Mouse (Mus musculus): Measurements from ENCODE around the gene Tbc1d9. TPM values are rescaled to one million over a fixed set of nuclear protein-coding genes. Genes with fewer than 3 reads are reported as not detected.

Tbc1d9 gene
- polyA plus RNA-seq, 1 experiment from 2014 or later: 1.1 TPM

GRCm38 (mm10) chr8:83257631-83258030 is 92.5 kb downstream of the Tbc1d9 start:
- no peaks in the 10 kb centered on the region; the same call in 1 of the 2 replicates for H3K27me3 ChIP-seq (ENCODE audit: control insufficient read depth, insufficient read depth, low read length)
- no peak overlapping the region for H3K4me3 ChIP-seq (ENCODE audit: control insufficient read depth in 1 of 2, insufficient read depth in 1 of 2, low read depth in 1 of 2, low read length in 2 of 2)
- ATAC-seq (ENCODE audit: insufficient number of reproducible peaks, insufficient read depth, low FRiP score, low read depth): no peak
- 90% methylated on average over 5 of the region's 5 CpGs for WGBS
- H3K9me3 ChIP-seq (ENCODE audit: control insufficient read depth, low read length): no peaks in the 10 kb centered on the region
- H3K9ac ChIP-seq (ENCODE audit: low read length): no peak overlapping the region
- no peak overlapping the region for H3K4me2 ChIP-seq (ENCODE audit: low read length)
- peaks cover 6% of the 10 kb centered on the region; the same call in 1 of the 2 replicates for H3K36me3 ChIP-seq (ENCODE audit: control insufficient read depth, insufficient read depth, low read length)
- no peak overlapping the region for H3K27ac ChIP-seq (replicated peaks in 1 of 2; ENCODE audit: control insufficient read depth in 1 of 2, insufficient read depth in 1 of 2, low read depth in 2 of 2, low read length in 2 of 2)
- H3K4me1 ChIP-seq (ENCODE audit: control insufficient read depth in 2 of 2, insufficient read depth in 2 of 2, low read length in 2 of 2): no peaks in the 10 kb centered on the region

GRCm38 (mm10) chr8:83260418-83261215 is 95.5 kb downstream of the Tbc1d9 start:
- peak; percentile 72; the same call in 1 of the 2 replicates for ATAC-seq (ENCODE audit: insufficient number of reproducible peaks, insufficient read depth, low FRiP score, low read depth)
- H3K9ac ChIP-seq (ENCODE audit: low read length): no peak overlapping the region
- no peak overlapping the region for H3K27ac ChIP-seq (replicated peaks in 1 of 2; ENCODE audit: control insufficient read depth in 1 of 2, insufficient read depth in 1 of 2, low read depth in 2 of 2, low read length in 2 of 2)
- no peaks in the 10 kb centered on the region; the same call in 1 of the 2 replicates for H3K36me3 ChIP-seq (ENCODE audit: control insufficient read depth, insufficient read depth, low read length)
- no peaks in the 10 kb centered on the region; the same call in 1 of the 2 replicates for H3K27me3 ChIP-seq (ENCODE audit: control insufficient read depth, insufficient read depth, low read length)
- no peak overlapping the region for H3K4me2 ChIP-seq (ENCODE audit: low read length)
- no peaks in the 10 kb centered on the region for H3K4me1 ChIP-seq (ENCODE audit: control insufficient read depth in 2 of 2, insufficient read depth in 2 of 2, low read length in 2 of 2)
- H3K9me3 ChIP-seq (ENCODE audit: control insufficient read depth, low read length): no peaks in the 10 kb centered on the region
- 69% methylated on average over 16 of the region's 16 CpGs for WGBS
- H3K4me3 ChIP-seq (ENCODE audit: control insufficient read depth in 1 of 2, insufficient read depth in 1 of 2, low read depth in 1 of 2, low read length in 2 of 2): no peak overlapping the region

GRCm38 (mm10) chr8:83271172-83271571 is 106.0 kb downstream of the Tbc1d9 start:
- H3K9me3 ChIP-seq (ENCODE audit: control insufficient read depth, low read length): no peaks in the 10 kb centered on the region
- no peak overlapping the region for H3K9ac ChIP-seq (ENCODE audit: low read length)
- no peak overlapping the region for H3K27ac ChIP-seq (replicated peaks in 1 of 2; ENCODE audit: control insufficient read depth in 1 of 2, insufficient read depth in 1 of 2, low read depth in 2 of 2, low read length in 2 of 2)
- no peak overlapping the region for H3K4me2 ChIP-seq (ENCODE audit: low read length)
- H3K4me3 ChIP-seq (ENCODE audit: control insufficient read depth in 1 of 2, insufficient read depth in 1 of 2, low read depth in 1 of 2, low read length in 2 of 2): no peak overlapping the region
- H3K4me1 ChIP-seq (ENCODE audit: control insufficient read depth in 2 of 2, insufficient read depth in 2 of 2, low read length in 2 of 2): peaks cover 3% of the 10 kb centered on the region in 2 experiments; a peak in 2 of 4 replicates
- WGBS: 93% methylated on average over 14 of the region's 14 CpGs
- no peaks in the 10 kb centered on the region for H3K36me3 ChIP-seq (ENCODE audit: control insufficient read depth, insufficient read depth, low read length)
- no peaks in the 10 kb centered on the region for H3K27me3 ChIP-seq (ENCODE audit: control insufficient read depth, insufficient read depth, low read length)
- ATAC-seq (ENCODE audit: insufficient number of reproducible peaks, insufficient read depth, low FRiP score, low read depth): no peak

GRCm38 (mm10) chr8:83272464-83272863 is 107.3 kb downstream of the Tbc1d9 start:
- Histone ChIP-seq H3K27me3 (ENCODE audit: control insufficient read depth, insufficient read depth, low read length) (no peaks in the 10 kb centered on the region), H3K4me1 (ENCODE audit: control insufficient read depth in 2 of 2, insufficient read depth in 2 of 2, low read length in 2 of 2) (peaks cover 3% of the 10 kb centered on the region in 2 experiments; a peak in 2 of 4 replicates), H3K27ac (replicated peaks in 1 of 2; ENCODE audit: control insufficient read depth in 1 of 2, insufficient read depth in 1 of 2, low read depth in 2 of 2, low read length in 2 of 2) (no peak overlapping the region), H3K4me2 (ENCODE audit: low read length) (no peak overlapping the region), H3K9me3 (ENCODE audit: control insufficient read depth, low read length) (no peaks in the 10 kb centered on the region), H3K4me3 (ENCODE audit: control insufficient read depth in 1 of 2, insufficient read depth in 1 of 2, low read depth in 1 of 2, low read length in 2 of 2) (no peak overlapping the region), H3K9ac (ENCODE audit: low read length) (no peak overlapping the region), H3K36me3 (ENCODE audit: control insufficient read depth, insufficient read depth, low read length) (no peaks in the 10 kb centered on the region)
- no peak for ATAC-seq (ENCODE audit: insufficient number of reproducible peaks, insufficient read depth, low FRiP score, low read depth)
- 63% methylated on average over 10 of the region's 10 CpGs for WGBS

- ATAC-seq (ENCODE audit: insufficient number of reproducible peaks, insufficient read depth, low FRiP score, low read depth): no peak
Observed at GRCm38 (mm10) chr8:83274470-83274869, 109.3 kb downstream of the Tbc1d9 start.

GRCm38 (mm10) chr8:83278431-83278830 is 113.3 kb downstream of the Tbc1d9 start:
- no peaks in the 10 kb centered on the region for H3K9me3 ChIP-seq (ENCODE audit: control insufficient read depth, low read length)
- no peak overlapping the region for H3K9ac ChIP-seq (ENCODE audit: low read length)
- no peak overlapping the region for H3K4me2 ChIP-seq (ENCODE audit: low read length)
- WGBS: 76% methylated on average over 6 of the region's 6 CpGs
- no peaks in the 10 kb centered on the region for H3K36me3 ChIP-seq (ENCODE audit: control insufficient read depth, insufficient read depth, low read length)
- H3K27me3 ChIP-seq (ENCODE audit: control insufficient read depth, insufficient read depth, low read length): no peaks in the 10 kb centered on the region
- H3K4me1 ChIP-seq (ENCODE audit: control insufficient read depth in 2 of 2, insufficient read depth in 2 of 2, low read length in 2 of 2): peaks cover 3% of the 10 kb centered on the region in 2 experiments; a peak in 2 of 4 replicates
- no peak overlapping the region for H3K4me3 ChIP-seq (ENCODE audit: control insufficient read depth in 1 of 2, insufficient read depth in 1 of 2, low read depth in 1 of 2, low read length in 2 of 2)
- no peak for ATAC-seq (ENCODE audit: insufficient number of reproducible peaks, insufficient read depth, low FRiP score, low read depth)
- no peak overlapping the region for H3K27ac ChIP-seq (replicated peaks in 1 of 2; ENCODE audit: control insufficient read depth in 1 of 2, insufficient read depth in 1 of 2, low read depth in 2 of 2, low read length in 2 of 2)

More at GRCm38 (mm10) chr8:83274470-83274869, 109.3 kb downstream of the Tbc1d9 start:
- H3K9me3 ChIP-seq (ENCODE audit: control insufficient read depth, low read length): no peaks in the 10 kb centered on the region
- H3K27me3 ChIP-seq (ENCODE audit: control insufficient read depth, insufficient read depth, low read length): no peaks in the 10 kb centered on the region
- H3K4me2 ChIP-seq (ENCODE audit: low read length): peak overlapping the region; percentile 59
- peak overlapping the region; percentile 23 to 42; a peak in 2 of 4 replicates for H3K27ac ChIP-seq (replicated peaks in 1 of 2; ENCODE audit: control insufficient read depth in 1 of 2, insufficient read depth in 1 of 2, low read depth in 2 of 2, low read length in 2 of 2)
- H3K4me1 ChIP-seq (ENCODE audit: control insufficient read depth in 2 of 2, insufficient read depth in 2 of 2, low read length in 2 of 2): peaks cover 3% of the 10 kb centered on the region in 2 experiments; a peak in 2 of 4 replicates
- peak overlapping the region; percentile 65 for H3K9ac ChIP-seq (ENCODE audit: low read length)
- H3K36me3 ChIP-seq (ENCODE audit: control insufficient read depth, insufficient read depth, low read length): no peaks in the 10 kb centered on the region
- WGBS: 28% methylated on average over 11 of the region's 11 CpGs
- H3K4me3 ChIP-seq (ENCODE audit: control insufficient read depth in 1 of 2, insufficient read depth in 1 of 2, low read depth in 1 of 2, low read length in 2 of 2): peak overlapping the region in 1 of 2 experiments; percentile 9; a peak in 1 of 4 replicates

GRCm38 (mm10) chr8:83285391-83285790 is 120.2 kb downstream of the Tbc1d9 start:
- ATAC-seq (ENCODE audit: insufficient number of reproducible peaks, insufficient read depth, low FRiP score, low read depth): no peak
- Histone ChIP-seq H3K36me3 (ENCODE audit: control insufficient read depth, insufficient read depth, low read length) (no peaks in the 10 kb centered on the region), H3K4me3 (ENCODE audit: control insufficient read depth in 1 of 2, insufficient read depth in 1 of 2, low read depth in 1 of 2, low read length in 2 of 2) (no peak overlapping the region), H3K4me2 (ENCODE audit: low read length) (no peak overlapping the region), H3K9me3 (ENCODE audit: control insufficient read depth, low read length) (no peaks in the 10 kb centered on the region), H3K9ac (ENCODE audit: low read length) (no peak overlapping the region), H3K27me3 (ENCODE audit: control insufficient read depth, insufficient read depth, low read length) (peaks cover 18% of the 10 kb centered on the region), H3K27ac (replicated peaks in 1 of 2; ENCODE audit: control insufficient read depth in 1 of 2, insufficient read depth in 1 of 2, low read depth in 2 of 2, low read length in 2 of 2) (no peak overlapping the region), H3K4me1 (ENCODE audit: control insufficient read depth in 2 of 2, insufficient read depth in 2 of 2, low read length in 2 of 2) (peaks cover 0 to 2% of the 10 kb centered on the region in 2 experiments; a peak in 1 of 4 replicates)
- 72% methylated on average over 8 of the region's 8 CpGs for WGBS
